Mouse (Mus musculus) cerebellum, adult 2 months (tissue): ENCODE measurements around the gene Olfr1535.

Source experiments
- CTCF ChIP-seq: fragments of 200-500 bp; IDR thresholded peaks from 2 replicates; pipeline ENCODE4 v1.5.1; 2011; ENCODE audit warnings: low read depth, mild to moderate bottlenecking, control low read depth, low read length, moderate library complexity, borderline replicate concordance; ENCODE audit not compliant: insufficient read depth
- POLR2A ChIP-seq: fragments of 200-500 bp; IDR thresholded peaks from 2 replicates; pipeline ENCODE4 v1.6.1; 2011; ENCODE audit warnings: low read length, control low read depth, borderline replicate concordance; ENCODE audit not compliant: insufficient read depth

- TF ChIP-seq CTCF (no peak), POLR2A (no peak)
Measured at GRCm38 (mm10) chr13:21559793-21560192, at the start of gene Olfr1535.
